Mouse (Mus musculus): ENCODE measurements at regions not wholly inside any gene's neighbourhood (a gene's known extent, or its start where the extent isn't known, plus 50 kb on each side); places are given as distances from the start of the nearest gene placed in this dataset.

DNA sequence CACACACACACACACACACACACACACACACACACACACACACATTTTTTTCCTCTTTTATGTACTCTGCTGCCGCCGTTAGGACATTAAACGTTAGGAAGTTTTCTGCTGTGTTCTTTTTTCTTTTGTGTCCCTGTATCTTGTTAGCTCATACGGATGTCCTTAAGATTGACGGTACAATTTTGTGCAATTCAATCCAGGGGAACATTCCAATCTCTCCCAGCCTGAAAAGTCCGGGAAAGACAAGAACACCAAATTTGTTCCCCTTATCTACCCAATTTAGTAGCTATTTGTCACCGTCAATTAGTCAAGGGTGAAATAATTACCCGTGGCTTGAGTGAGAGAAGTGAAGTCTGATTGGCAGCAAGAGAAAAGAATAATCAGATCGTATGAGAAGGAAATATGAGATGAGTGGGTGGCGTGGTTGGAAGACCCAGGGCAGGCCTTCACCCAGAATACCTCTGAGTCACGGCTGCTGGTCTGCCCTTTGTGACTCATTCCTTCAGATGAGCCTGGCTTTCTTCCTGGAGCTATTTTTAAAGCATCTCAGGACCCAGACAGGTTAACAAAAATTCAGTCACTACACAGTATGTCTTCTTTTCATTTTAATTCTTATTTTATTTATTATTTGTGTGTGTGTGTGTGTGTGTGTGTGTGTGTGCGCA lies 318.4 kb downstream of the Insig2 start:
- peaks cover 4% of the 10 kb centered on the region; the same call in 1 of the 2 replicates for H3K27me3 ChIP-seq
- H3K9ac ChIP-seq, result no peak overlapping the region
- peaks cover 2% of the 10 kb centered on the region; the same call in 1 of the 2 replicates for H3K9me3 ChIP-seq
- no peak overlapping the region for H3K4me2 ChIP-seq
- no peak overlapping the region for H3K4me3 ChIP-seq
- H3K36me3 ChIP-seq, result no peaks in the 10 kb centered on the region
- WGBS, result 40% methylated on average over 12 of the region's 12 CpGs
- ATAC-seq (ENCODE audit: low FRiP score), result no peak
- no peak overlapping the region for H3K27ac ChIP-seq
- H3K4me1 ChIP-seq (replicated peaks), result no peaks in the 10 kb centered on the region

- Histone ChIP-seq H3K9me3 (no peaks in the 10 kb centered on the region), H3K27ac (no peak overlapping the region), H3K27me3 (no peaks in the 10 kb centered on the region), H3K4me2 (no peak overlapping the region), H3K4me1 (replicated peaks) (no peaks in the 10 kb centered on the region), H3K9ac (no peak overlapping the region), H3K4me3 (no peak overlapping the region), H3K36me3 (no peaks in the 10 kb centered on the region)
- 98% methylated on average over 2 of the region's 2 CpGs for WGBS
- ATAC-seq (ENCODE audit: low FRiP score), result no peak
Measured at GRCm38 (mm10) chr1:121029375-121029774, 303.0 kb downstream of the Insig2 start.

- no peaks in the 10 kb centered on the region for H3K4me1 ChIP-seq (replicated peaks)
- no peaks in the 10 kb centered on the region for H3K27me3 ChIP-seq
- H3K27ac ChIP-seq, result no peak overlapping the region
- H3K36me3 ChIP-seq, result no peaks in the 10 kb centered on the region
- WGBS, result 92% methylated on average over 10 of the region's 10 CpGs
- ATAC-seq (ENCODE audit: low FRiP score), result no peak
- H3K9ac ChIP-seq, result no peak overlapping the region
- no peak overlapping the region for H3K4me3 ChIP-seq
- H3K9me3 ChIP-seq, result no peaks in the 10 kb centered on the region
- H3K4me2 ChIP-seq, result no peak overlapping the region
Measured at GRCm38 (mm10) chr1:121034761-121035393, 297.5 kb downstream of the Insig2 start.

DNA sequence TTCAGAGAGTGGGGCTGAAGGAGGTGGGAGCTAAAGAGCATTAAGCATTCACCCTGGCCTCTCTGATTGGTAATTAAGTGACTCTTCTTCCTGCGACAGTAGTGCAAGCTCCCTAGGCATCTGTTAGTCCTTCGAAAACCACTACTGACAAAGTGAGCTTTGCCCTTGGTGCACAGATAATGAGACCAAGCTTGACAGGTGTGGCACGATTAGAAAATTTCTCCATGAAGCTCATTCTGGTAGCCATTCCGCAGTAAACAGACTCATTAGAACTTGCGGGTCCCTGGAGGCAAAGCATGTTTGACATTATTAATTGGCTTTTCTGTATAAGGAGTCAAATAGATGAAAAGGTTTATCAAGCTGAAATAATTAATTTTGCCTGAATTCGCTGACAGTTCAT lies 285.8 kb downstream of the Insig2 start:
- 53% methylated on average over 6 of the region's 6 CpGs for WGBS
- H3K4me2 ChIP-seq, result no peak overlapping the region
- peaks cover 15% of the 10 kb centered on the region for H3K4me1 ChIP-seq (replicated peaks)
- ATAC-seq (ENCODE audit: low FRiP score), result no peak
- H3K4me3 ChIP-seq, result no peak overlapping the region
- H3K9ac ChIP-seq, result no peak overlapping the region
- H3K27ac ChIP-seq, result no peak overlapping the region
- peaks cover 77% of the 10 kb centered on the region for H3K27me3 ChIP-seq
- H3K9me3 ChIP-seq, result no peaks in the 10 kb centered on the region
- H3K36me3 ChIP-seq, result no peaks in the 10 kb centered on the region

GRCm38 (mm10) chr1:121047406-121047805 lies 285.0 kb downstream of the Insig2 start:
- peaks cover 76% of the 10 kb centered on the region for H3K27me3 ChIP-seq
- no peak overlapping the region for H3K4me3 ChIP-seq
- H3K4me2 ChIP-seq, result no peak overlapping the region
- WGBS, result 78% methylated on average over 2 of the region's 2 CpGs
- peaks cover 17% of the 10 kb centered on the region for H3K4me1 ChIP-seq (replicated peaks)
- H3K9me3 ChIP-seq, result no peaks in the 10 kb centered on the region
- no peaks in the 10 kb centered on the region for H3K36me3 ChIP-seq
- H3K27ac ChIP-seq, result no peak overlapping the region
- ATAC-seq (ENCODE audit: low FRiP score), result no peak
- no peak overlapping the region for H3K9ac ChIP-seq

DNA sequence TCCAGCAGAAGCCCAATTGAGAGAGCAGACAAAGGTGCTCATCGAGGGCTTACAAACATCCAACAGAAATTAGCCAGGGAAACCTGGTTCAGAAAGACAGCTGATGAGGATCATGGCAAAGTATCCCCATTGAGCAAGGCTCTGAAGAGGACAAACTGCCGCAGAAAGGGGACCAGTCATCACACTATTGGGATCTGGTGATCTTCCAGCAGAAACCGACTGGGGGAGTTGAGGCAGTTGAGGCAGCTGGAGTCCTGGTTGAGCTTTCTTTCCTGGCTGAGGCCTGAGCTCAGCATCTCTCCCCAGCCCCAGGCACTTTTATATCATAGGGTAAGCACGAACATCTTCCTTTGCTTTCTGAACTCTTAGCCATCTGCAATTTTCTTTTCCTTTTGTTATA lies 282.7 kb downstream of the Insig2 start:
- H3K27ac ChIP-seq, result no peak overlapping the region
- H3K27me3 ChIP-seq, result peaks cover 81% of the 10 kb centered on the region
- H3K9me3 ChIP-seq, result no peaks in the 10 kb centered on the region
- ATAC-seq (ENCODE audit: low FRiP score), result no peak
- no peak overlapping the region for H3K9ac ChIP-seq
- peaks cover 23% of the 10 kb centered on the region for H3K4me1 ChIP-seq (replicated peaks)
- 78% methylated on average over 4 of the region's 4 CpGs for WGBS
- H3K4me2 ChIP-seq, result no peak overlapping the region
- H3K36me3 ChIP-seq, result no peaks in the 10 kb centered on the region
- H3K4me3 ChIP-seq, result no peak overlapping the region

- H3K4me3 ChIP-seq, result no peak overlapping the region
- H3K4me2 ChIP-seq, result no peak overlapping the region
Measured at GRCm38 (mm10) chr1:121050695-121051495, 281.5 kb downstream of the Insig2 start.

GRCm38 (mm10) chr1:121051496-121052119 lies 280.8 kb downstream of the Insig2 start:
- ATAC-seq (ENCODE audit: low FRiP score), result peak; percentile 70
- Histone ChIP-seq H3K27me3 (peaks cover 80% of the 10 kb centered on the region), H3K4me1 (replicated peaks) (peaks cover 19% of the 10 kb centered on the region), H3K27ac (no peak overlapping the region), H3K36me3 (no peaks in the 10 kb centered on the region), H3K9ac (no peak overlapping the region), H3K4me3 (no peak overlapping the region), H3K9me3 (no peaks in the 10 kb centered on the region), H3K4me2 (no peak overlapping the region)
- 24% methylated on average over 6 of the region's 6 CpGs for WGBS

More at GRCm38 (mm10) chr1:121050695-121051495, 281.5 kb downstream of the Insig2 start:
- H3K4me1 ChIP-seq (replicated peaks), result peaks cover 23% of the 10 kb centered on the region
- 14% methylated on average over 9 of the region's 12 CpGs for WGBS
- H3K27ac ChIP-seq, result no peak overlapping the region
- H3K9me3 ChIP-seq, result no peaks in the 10 kb centered on the region
- no peaks in the 10 kb centered on the region for H3K36me3 ChIP-seq
- H3K9ac ChIP-seq, result no peak overlapping the region
- ATAC-seq (ENCODE audit: low FRiP score), result peak; percentile 85
- H3K27me3 ChIP-seq, result peaks cover 81% of the 10 kb centered on the region

DNA sequence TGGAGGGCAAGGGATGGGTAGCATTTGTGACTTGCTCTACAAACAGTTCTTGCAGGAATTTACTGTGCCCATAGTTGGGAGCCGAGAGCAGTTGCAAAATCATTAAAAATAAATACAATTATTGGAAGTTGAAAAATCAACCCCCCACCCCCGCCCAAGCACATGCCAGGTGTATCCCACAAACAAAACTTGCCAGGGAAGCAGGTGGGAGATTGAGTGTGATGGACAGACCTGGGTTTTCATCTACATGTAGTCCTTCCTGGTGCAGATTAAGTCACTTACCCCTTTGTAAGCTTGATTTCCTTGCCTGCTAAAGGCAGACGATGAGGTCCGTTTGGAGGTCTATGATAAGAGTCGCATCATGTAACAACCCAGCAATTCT lies 280.3 kb downstream of the Insig2 start:
- H3K4me3 ChIP-seq, result no peak overlapping the region
- H3K9ac ChIP-seq, result no peak overlapping the region
- H3K27ac ChIP-seq, result no peak overlapping the region
- peaks cover 18% of the 10 kb centered on the region for H3K4me1 ChIP-seq (replicated peaks)
- H3K4me2 ChIP-seq, result no peak overlapping the region
- H3K36me3 ChIP-seq, result no peaks in the 10 kb centered on the region
- ATAC-seq (ENCODE audit: low FRiP score), result no peak
- 74% methylated on average over 5 of the region's 5 CpGs for WGBS
- H3K27me3 ChIP-seq, result peaks cover 84% of the 10 kb centered on the region
- H3K9me3 ChIP-seq, result no peaks in the 10 kb centered on the region

GRCm38 (mm10) chr1:121053692-121054091 lies 278.7 kb downstream of the Insig2 start:
- no peaks in the 10 kb centered on the region for H3K36me3 ChIP-seq
- no peaks in the 10 kb centered on the region for H3K9me3 ChIP-seq
- H3K4me1 ChIP-seq (replicated peaks), result peaks cover 18% of the 10 kb centered on the region
- WGBS, result 24% methylated on average over 11 of the region's 11 CpGs
- no peak overlapping the region for H3K27ac ChIP-seq
- H3K4me2 ChIP-seq, result no peak overlapping the region
- ATAC-seq (ENCODE audit: low FRiP score), result 0 out of 2 replicates have a peak, but pooled peaks have one; percentile 26
- no peak overlapping the region for H3K4me3 ChIP-seq
- peaks cover 83% of the 10 kb centered on the region for H3K27me3 ChIP-seq
- H3K9ac ChIP-seq, result no peak overlapping the region

DNA sequence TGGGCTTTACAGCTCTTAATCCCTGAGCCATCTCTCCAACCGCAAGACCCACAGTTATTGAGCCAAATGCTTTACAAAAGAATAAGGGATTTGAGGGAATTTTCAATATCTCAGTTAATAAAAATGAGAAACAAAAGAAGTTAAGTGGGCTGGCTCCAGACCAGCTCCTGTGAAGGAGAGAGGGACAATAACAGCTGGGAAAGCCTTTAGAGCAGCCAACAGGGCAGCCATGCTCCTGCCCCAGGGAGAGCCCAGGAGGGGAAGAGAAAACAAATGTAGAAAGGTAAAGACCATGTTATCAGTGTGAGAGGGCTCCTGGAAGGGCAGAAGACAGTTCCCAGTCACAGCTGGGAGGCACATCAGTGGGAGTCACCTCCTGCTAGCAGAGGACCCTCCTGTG lies 257.8 kb downstream of the Insig2 start:
- H3K4me3 ChIP-seq, result no peak overlapping the region
- H3K27me3 ChIP-seq, result no peaks in the 10 kb centered on the region
- H3K4me2 ChIP-seq, result no peak overlapping the region
- H3K9me3 ChIP-seq, result no peaks in the 10 kb centered on the region
- H3K27ac ChIP-seq, result no peak overlapping the region
- ATAC-seq (ENCODE audit: low FRiP score), result no peak
- H3K4me1 ChIP-seq (replicated peaks), result no peaks in the 10 kb centered on the region
- 79% methylated on average over 1 of the region's 1 CpGs for WGBS
- H3K9ac ChIP-seq, result no peak overlapping the region
- H3K36me3 ChIP-seq, result no peaks in the 10 kb centered on the region

- no peaks in the 10 kb centered on the region for H3K9me3 ChIP-seq
- H3K27ac ChIP-seq, result peak overlapping the region; percentile 13
- ATAC-seq (ENCODE audit: low FRiP score), result no peak
- H3K9ac ChIP-seq, result no peak overlapping the region
- no peaks in the 10 kb centered on the region for H3K27me3 ChIP-seq
- WGBS, result 30% methylated on average over 5 of the region's 5 CpGs
- no peak overlapping the region for H3K4me3 ChIP-seq
- H3K4me1 ChIP-seq (replicated peaks), result peaks cover 13% of the 10 kb centered on the region; the same call in 1 of the 2 replicates
- H3K36me3 ChIP-seq, result no peaks in the 10 kb centered on the region
- H3K4me2 ChIP-seq, result no peak overlapping the region
Measured at GRCm38 (mm10) chr1:121082839-121083238, 249.6 kb downstream of the Insig2 start.
